ENCODE assay signal across 21 mouse cellular contexts in the genomic region with DNA sequence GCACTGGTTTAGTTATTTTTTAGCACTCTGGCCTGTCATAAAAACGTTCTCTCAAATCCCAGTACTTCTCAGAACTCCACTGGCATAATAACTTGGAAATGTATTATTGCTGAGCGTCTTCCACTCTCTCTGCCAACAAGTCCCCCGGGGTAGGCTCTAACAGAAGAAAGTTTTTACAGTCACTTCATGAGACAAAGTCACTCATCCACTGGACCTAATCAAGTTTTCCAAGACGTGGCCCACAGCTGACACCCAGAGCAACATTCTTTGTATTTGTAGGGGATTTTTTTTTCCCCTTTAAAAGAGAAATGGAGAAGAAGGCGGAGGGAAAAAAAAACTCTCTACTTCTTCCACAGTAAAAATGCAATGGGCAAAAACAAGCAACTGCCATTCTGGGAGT.
"Had no signal": no experiment of that assay in that cellular context is flagged by ENCODE, and none has a peak within 500 bp of the region (broad histone marks: within the 10 kb centered on the region; RNA-seq: fewer than 3 reads in every experiment).

No protein-coding gene starts in this region.

- H3K36me3 ChIP-seq: kidney, embryonic 15.5 days; limb, embryonic 13.5 days; liver, embryonic 12.5 days; liver, embryonic 15.5 days; midbrain, embryonic 12.5 days; midbrain, embryonic 15.5 days; neural tube, embryonic 12.5 days; neural tube, embryonic 15.5 days; stomach, embryonic 15.5 days had no signal

- H3K27ac ChIP-seq: kidney, embryonic 15.5 days; left cerebral cortex, adult 2 months; limb, embryonic 13.5 days; liver, embryonic 12.5 days; liver, embryonic 15.5 days; macrophage; midbrain, embryonic 12.5 days; midbrain, embryonic 15.5 days; neural tube, embryonic 12.5 days; neural tube, embryonic 15.5 days; stomach, embryonic 15.5 days had no signal

- ATAC-seq: liver, embryonic 12.5 days; midbrain, embryonic 15.5 days had no signal

- H3K4me3 ChIP-seq: kidney, embryonic 15.5 days; left cerebral cortex, adult 2 months; limb, embryonic 13.5 days; liver, embryonic 12.5 days; liver, embryonic 15.5 days; midbrain, embryonic 12.5 days; midbrain, embryonic 15.5 days; neural tube, embryonic 12.5 days; neural tube, embryonic 15.5 days; stomach, embryonic 15.5 days had no signal

- DNase-seq: kidney, adult 11 months; kidney, adult 8-10 months; kidney, postnatal 10 days; kidney, postnatal 36 days; layer of hippocampus, postnatal 36 days; liver; right cerebral cortex, adult 18-20 months; right cerebral cortex, postnatal 14 days; right cerebral cortex, postnatal 4 days; thymus, postnatal 36 days had no signal

- H3K4me2 ChIP-seq: kidney, embryonic 15.5 days; limb, embryonic 13.5 days; liver, embryonic 12.5 days; liver, embryonic 15.5 days; midbrain, embryonic 12.5 days; midbrain, embryonic 15.5 days; neural tube, embryonic 12.5 days; neural tube, embryonic 15.5 days; stomach, embryonic 15.5 days had no signal

- H3K4me1 ChIP-seq: liver, embryonic 12.5 days; liver, embryonic 15.5 days; midbrain, embryonic 15.5 days; neural tube, embryonic 12.5 days; stomach, embryonic 15.5 days had no signal

- H3K9me3 ChIP-seq: kidney, embryonic 15.5 days; limb, embryonic 13.5 days; liver, embryonic 12.5 days; liver, embryonic 15.5 days; midbrain, embryonic 12.5 days; midbrain, embryonic 15.5 days; neural tube, embryonic 12.5 days; neural tube, embryonic 15.5 days; stomach, embryonic 15.5 days had no signal

- H3K27me3 ChIP-seq: liver, embryonic 12.5 days; liver, embryonic 15.5 days; midbrain, embryonic 15.5 days; neural tube, embryonic 12.5 days; stomach, embryonic 15.5 days had no signal

- H3K9ac ChIP-seq: kidney, embryonic 15.5 days; limb, embryonic 13.5 days; liver, embryonic 12.5 days; liver, embryonic 15.5 days; midbrain, embryonic 12.5 days; midbrain, embryonic 15.5 days; neural tube, embryonic 12.5 days; neural tube, embryonic 15.5 days; stomach, embryonic 15.5 days had no signal
